Mouse (Mus musculus): Measurements from ENCODE around the gene Prpf19. TPM values are rescaled to one million over a fixed set of nuclear protein-coding genes. Genes with fewer than 3 reads are reported as not detected.
A peak's percentile ranks its signal among the peaks of the same experiment; 100 is the strongest.

Gene Prpf19
- polyA plus RNA-seq, 1 experiment from 2014 or later: 37.7 TPM

- H3K27me3 ChIP-seq (ENCODE audit: control insufficient read depth, insufficient read depth, low read length): no peaks in the 10 kb centered on the region
- H3K4me3 ChIP-seq (ENCODE audit: low read length): peak overlapping the region; percentile 83
- H3K27ac ChIP-seq (ENCODE audit: low read length): no peak overlapping the region
- H3K36me3 ChIP-seq (ENCODE audit: control insufficient read depth, insufficient read depth): peaks cover 46% of the 10 kb centered on the region
- peaks cover 15% of the 10 kb centered on the region for H3K4me1 ChIP-seq (ENCODE audit: control insufficient read depth, insufficient read depth, low read length)
- ATAC-seq (replicated peaks; ENCODE audit: extremely low read depth, insufficient read depth, low FRiP score): no peak
- WGBS: 1% methylated on average over 17 of the region's 17 CpGs
- H3K4me2 ChIP-seq (ENCODE audit: low read depth, low read length): peak overlapping the region; percentile 84
- no peaks in the 10 kb centered on the region for H3K9me3 ChIP-seq (replicated peaks; ENCODE audit: control insufficient read depth, low read length)
- H3K9ac ChIP-seq (ENCODE audit: low read length): peak overlapping the region; percentile 88
Observed at GRCm38 (mm10) chr19:10868623-10869141, 26.3 kb upstream of the Prpf19 start.

GRCm38 (mm10) chr19:10869241-10869885, 25.7 kb upstream of the Prpf19 start:
- Histone ChIP-seq H3K4me1 (ENCODE audit: control insufficient read depth, insufficient read depth, low read length) (peaks cover 15% of the 10 kb centered on the region), H3K27ac (ENCODE audit: low read length) (peak overlapping the region; percentile 70), H3K9ac (ENCODE audit: low read length) (peak overlapping the region; percentile 88), H3K4me3 (ENCODE audit: low read length) (peak overlapping the region; percentile 83), H3K27me3 (ENCODE audit: control insufficient read depth, insufficient read depth, low read length) (no peaks in the 10 kb centered on the region), H3K4me2 (ENCODE audit: low read depth, low read length) (peak overlapping the region; percentile 84), H3K36me3 (ENCODE audit: control insufficient read depth, insufficient read depth) (peaks cover 44% of the 10 kb centered on the region), H3K9me3 (replicated peaks; ENCODE audit: control insufficient read depth, low read length) (no peaks in the 10 kb centered on the region)
- WGBS: under 1% methylated on average over 43 of the region's 43 CpGs
- peak; percentile 91 for ATAC-seq (replicated peaks; ENCODE audit: extremely low read depth, insufficient read depth, low FRiP score)

- ATAC-seq (replicated peaks; ENCODE audit: extremely low read depth, insufficient read depth, low FRiP score): no peak
- Histone ChIP-seq H3K4me1 (ENCODE audit: control insufficient read depth, insufficient read depth, low read length) (peaks cover 15% of the 10 kb centered on the region), H3K36me3 (ENCODE audit: control insufficient read depth, insufficient read depth) (peaks cover 42% of the 10 kb centered on the region), H3K27ac (ENCODE audit: low read length) (peak within 1 kb of the TSS; percentile 70), H3K9ac (ENCODE audit: low read length) (peak within 1 kb of the TSS; percentile 88), H3K27me3 (ENCODE audit: control insufficient read depth, insufficient read depth, low read length) (no peaks in the 10 kb centered on the region), H3K4me3 (ENCODE audit: low read length) (peak within 1 kb of the TSS; percentile 83), H3K4me2 (ENCODE audit: low read depth, low read length) (peak within 1 kb of the TSS; percentile 84), H3K9me3 (replicated peaks; ENCODE audit: control insufficient read depth, low read length) (no peaks in the 10 kb centered on the region)
- WGBS: 9% methylated on average over 8 of the region's 8 CpGs
Observed at GRCm38 (mm10) chr19:10869886-10870527, 25.0 kb upstream of the Prpf19 start, which contains the start of gene Tmem132a. Gene Tmem132a, minus strand, starts transcription at chr19:10869940.

- Histone ChIP-seq H3K9me3 (replicated peaks; ENCODE audit: control insufficient read depth, low read length) (no peaks in the 10 kb centered on the region), H3K9ac (ENCODE audit: low read length) (no peak overlapping the region), H3K36me3 (ENCODE audit: control insufficient read depth, insufficient read depth) (peaks cover 35% of the 10 kb centered on the region), H3K27ac (ENCODE audit: low read length) (no peak overlapping the region), H3K27me3 (ENCODE audit: control insufficient read depth, insufficient read depth, low read length) (no peaks in the 10 kb centered on the region), H3K4me2 (ENCODE audit: low read depth, low read length) (no peak overlapping the region), H3K4me1 (ENCODE audit: control insufficient read depth, insufficient read depth, low read length) (peaks cover 15% of the 10 kb centered on the region), H3K4me3 (ENCODE audit: low read length) (no peak overlapping the region)
- ATAC-seq (replicated peaks; ENCODE audit: extremely low read depth, insufficient read depth, low FRiP score): no peak
- WGBS: 87% methylated on average over 3 of the region's 3 CpGs
Observed at GRCm38 (mm10) chr19:10870676-10871075, 24.4 kb upstream of the Prpf19 start.

- Histone ChIP-seq H3K9ac (ENCODE audit: low read length) (no peak overlapping the region), H3K36me3 (ENCODE audit: control insufficient read depth, insufficient read depth) (peaks cover 32% of the 10 kb centered on the region), H3K27me3 (ENCODE audit: control insufficient read depth, insufficient read depth, low read length) (no peaks in the 10 kb centered on the region), H3K27ac (ENCODE audit: low read length) (no peak overlapping the region), H3K4me1 (ENCODE audit: control insufficient read depth, insufficient read depth, low read length) (peaks cover 15% of the 10 kb centered on the region), H3K9me3 (replicated peaks; ENCODE audit: control insufficient read depth, low read length) (no peaks in the 10 kb centered on the region), H3K4me2 (ENCODE audit: low read depth, low read length) (no peak overlapping the region), H3K4me3 (ENCODE audit: low read length) (no peak overlapping the region)
- no peak for ATAC-seq (replicated peaks; ENCODE audit: extremely low read depth, insufficient read depth, low FRiP score)
- 74% methylated on average over 14 of the region's 14 CpGs for WGBS
Observed at GRCm38 (mm10) chr19:10871328-10871961, 23.6 kb upstream of the Prpf19 start.

GRCm38 (mm10) chr19:10878201-10878837, 16.7 kb upstream of the Prpf19 start:
- Histone ChIP-seq H3K9me3 (replicated peaks; ENCODE audit: control insufficient read depth, low read length) (no peaks in the 10 kb centered on the region), H3K4me1 (ENCODE audit: control insufficient read depth, insufficient read depth, low read length) (peaks cover 14% of the 10 kb centered on the region), H3K4me3 (ENCODE audit: low read length) (no peak overlapping the region), H3K36me3 (ENCODE audit: control insufficient read depth, insufficient read depth) (peaks cover 8% of the 10 kb centered on the region), H3K27ac (ENCODE audit: low read length) (no peak overlapping the region), H3K27me3 (ENCODE audit: control insufficient read depth, insufficient read depth, low read length) (no peaks in the 10 kb centered on the region), H3K4me2 (ENCODE audit: low read depth, low read length) (no peak overlapping the region), H3K9ac (ENCODE audit: low read length) (no peak overlapping the region)
- 79% methylated on average over 7 of the region's 7 CpGs for WGBS
- no peak for ATAC-seq (replicated peaks; ENCODE audit: extremely low read depth, insufficient read depth, low FRiP score)

GRCm38 (mm10) chr19:10880085-10880974, 14.7 kb upstream of the Prpf19 start:
- peak overlapping the region; percentile 95 for H3K27ac ChIP-seq (ENCODE audit: low read length)
- peaks cover 14% of the 10 kb centered on the region for H3K4me1 ChIP-seq (ENCODE audit: control insufficient read depth, insufficient read depth, low read length)
- ATAC-seq (replicated peaks; ENCODE audit: extremely low read depth, insufficient read depth, low FRiP score): no peak
- peaks cover 7% of the 10 kb centered on the region for H3K9me3 ChIP-seq (replicated peaks; ENCODE audit: control insufficient read depth, low read length)
- no peaks in the 10 kb centered on the region for H3K27me3 ChIP-seq (ENCODE audit: control insufficient read depth, insufficient read depth, low read length)
- H3K4me3 ChIP-seq (ENCODE audit: low read length): peak overlapping the region; percentile 73
- peak overlapping the region; percentile 82 for H3K9ac ChIP-seq (ENCODE audit: low read length)
- H3K4me2 ChIP-seq (ENCODE audit: low read depth, low read length): peak overlapping the region; percentile 91
- WGBS: 39% methylated on average over 7 of the region's 7 CpGs
- no peaks in the 10 kb centered on the region; the same call in 1 of the 2 replicates for H3K36me3 ChIP-seq (ENCODE audit: control insufficient read depth, insufficient read depth)

GRCm38 (mm10) chr19:10880975-10881425, 14.0 kb upstream of the Prpf19 start:
- WGBS: under 1% methylated on average over 14 of the region's 14 CpGs
- Histone ChIP-seq H3K27ac (ENCODE audit: low read length) (peak overlapping the region; percentile 95), H3K36me3 (ENCODE audit: control insufficient read depth, insufficient read depth) (no peaks in the 10 kb centered on the region; the same call in 1 of the 2 replicates), H3K27me3 (ENCODE audit: control insufficient read depth, insufficient read depth, low read length) (no peaks in the 10 kb centered on the region), H3K4me3 (ENCODE audit: low read length) (peak overlapping the region; percentile 73), H3K4me1 (ENCODE audit: control insufficient read depth, insufficient read depth, low read length) (peaks cover 14% of the 10 kb centered on the region), H3K9me3 (replicated peaks; ENCODE audit: control insufficient read depth, low read length) (peaks cover 7% of the 10 kb centered on the region), H3K9ac (ENCODE audit: low read length) (peak overlapping the region; percentile 82), H3K4me2 (ENCODE audit: low read depth, low read length) (peak overlapping the region; percentile 91)
- peak; percentile 68 for ATAC-seq (replicated peaks; ENCODE audit: extremely low read depth, insufficient read depth, low FRiP score)
